Mouse (Mus musculus): ENCODE results near the gene Dnlz. TPM values are rescaled to one million over a fixed set of nuclear protein-coding genes. Genes with fewer than 3 reads are reported as not detected.

The Dnlz gene
- total and polyA plus RNA-seq, 2 experiments from 2014 or later: 17.0 to 23.0 TPM

- Histone ChIP-seq H3K36me3 (replicated peaks; ENCODE audit: control insufficient read depth, insufficient read depth, low read length) (peaks cover 42% of the 10 kb centered on the region), H3K27me3 (ENCODE audit: control insufficient read depth, insufficient read depth, low read length) (no peaks in the 10 kb centered on the region), H3K4me3 (ENCODE audit: low read depth, low read length) (no peak overlapping the region), H3K27ac (ENCODE audit: low read depth) (no peak overlapping the region), H3K4me1 (ENCODE audit: control insufficient read depth, insufficient read depth) (peaks cover 12% of the 10 kb centered on the region), H3K9ac (replicated peaks; ENCODE audit: low read depth, low read length) (no peak overlapping the region), H3K4me2 (ENCODE audit: low read depth, low read length) (no peak overlapping the region), H3K9me3 (replicated peaks; ENCODE audit: control insufficient read depth, low read length) (no peaks in the 10 kb centered on the region)
- TF ChIP-seq CTCF (IDR thresholded peaks at IDR 0.05; ENCODE audit: low read depth) (no peak), EP300 (IDR thresholded peaks at IDR 0.05; ENCODE audit: low read depth) (no peak)
- WGBS: 54% methylated on average over 5 of the region's 5 CpGs
- ATAC-seq (ENCODE audit: insufficient read depth, low read depth) (no peak), DNase-seq (ENCODE audit: low spot score) (no peak)
These were observed 11.6 kb upstream of the Dnlz start for GRCm38 (mm10) chr2:26363481-26363880.

- Histone ChIP-seq H3K27ac (ENCODE audit: low read depth) (no peak overlapping the region), H3K9me3 (replicated peaks; ENCODE audit: control insufficient read depth, low read length) (no peaks in the 10 kb centered on the region), H3K4me1 (ENCODE audit: control insufficient read depth, insufficient read depth) (peaks cover 12% of the 10 kb centered on the region), H3K27me3 (ENCODE audit: control insufficient read depth, insufficient read depth, low read length) (no peaks in the 10 kb centered on the region), H3K9ac (replicated peaks; ENCODE audit: low read depth, low read length) (no peak overlapping the region), H3K4me2 (ENCODE audit: low read depth, low read length) (no peak overlapping the region), H3K36me3 (replicated peaks; ENCODE audit: control insufficient read depth, insufficient read depth, low read length) (peaks cover 37% of the 10 kb centered on the region), H3K4me3 (ENCODE audit: low read depth, low read length) (no peak overlapping the region)
- WGBS: 81% methylated on average over 5 of the region's 5 CpGs
- DNase-seq (ENCODE audit: low spot score): no peak
- no peak for ATAC-seq (ENCODE audit: insufficient read depth, low read depth)
- TF ChIP-seq CTCF (IDR thresholded peaks at IDR 0.05; ENCODE audit: low read depth) (no peak), EP300 (IDR thresholded peaks at IDR 0.05; ENCODE audit: low read depth) (no peak)
These were observed 11.1 kb upstream of the Dnlz start for GRCm38 (mm10) chr2:26362991-26363390.

- Histone ChIP-seq H3K36me3 (replicated peaks; ENCODE audit: control insufficient read depth, insufficient read depth, low read length) (peaks cover 15% of the 10 kb centered on the region), H3K4me2 (ENCODE audit: low read depth, low read length) (no peak within 1 kb of the TSS), H3K4me3 (ENCODE audit: low read depth, low read length) (no peak within 1 kb of the TSS), H3K4me1 (ENCODE audit: control insufficient read depth, insufficient read depth) (peaks cover 12% of the 10 kb centered on the region), H3K9ac (replicated peaks; ENCODE audit: low read depth, low read length) (no peak within 1 kb of the TSS), H3K27ac (ENCODE audit: low read depth) (peak within 1 kb of the TSS; percentile 22), H3K9me3 (replicated peaks; ENCODE audit: control insufficient read depth, low read length) (no peaks in the 10 kb centered on the region), H3K27me3 (ENCODE audit: control insufficient read depth, insufficient read depth, low read length) (no peaks in the 10 kb centered on the region)
- DNase-seq (ENCODE audit: low spot score) (no peak), ATAC-seq (ENCODE audit: insufficient read depth, low read depth) (no peak)
- WGBS: 53% methylated on average over 3 of the region's 3 CpGs
- no peak for TF ChIP-seq CTCF (IDR thresholded peaks at IDR 0.05; ENCODE audit: low read depth)
- no peak for TF ChIP-seq EP300 (IDR thresholded peaks at IDR 0.05; ENCODE audit: low read depth)
These were observed 8.9 kb upstream of the Dnlz start, which contains the start of gene Card9 for GRCm38 (mm10) chr2:26360772-26361171. Gene Card9, minus strand, starts transcription at chr2:26360918.

GRCm38 (mm10) chr2:26359983-26360382 lies 8.1 kb upstream of the Dnlz start:
- peaks cover 8% of the 10 kb centered on the region for H3K4me1 ChIP-seq (ENCODE audit: control insufficient read depth, insufficient read depth)
- peak; percentile 60 for DNase-seq (ENCODE audit: low spot score)
- 42% methylated on average over 6 of the region's 6 CpGs for WGBS

GRCm38 (mm10) chr2:26358667-26359320 lies 6.9 kb upstream of the Dnlz start:
- Histone ChIP-seq H3K36me3 (replicated peaks; ENCODE audit: control insufficient read depth, insufficient read depth, low read length) (peaks cover 9% of the 10 kb centered on the region; the same call in 1 of the 2 replicates), H3K4me3 (ENCODE audit: low read depth, low read length) (no peak overlapping the region), H3K9me3 (replicated peaks; ENCODE audit: control insufficient read depth, low read length) (no peaks in the 10 kb centered on the region), H3K4me2 (ENCODE audit: low read depth, low read length) (no peak overlapping the region), H3K4me1 (ENCODE audit: control insufficient read depth, insufficient read depth) (no peaks in the 10 kb centered on the region), H3K9ac (replicated peaks; ENCODE audit: low read depth, low read length) (no peak overlapping the region), H3K27ac (ENCODE audit: low read depth) (no peak overlapping the region), H3K27me3 (ENCODE audit: control insufficient read depth, insufficient read depth, low read length) (no peaks in the 10 kb centered on the region)
- DNase-seq (ENCODE audit: low spot score) (no peak), ATAC-seq (ENCODE audit: insufficient read depth, low read depth) (no peak)
- WGBS: 78% methylated on average over 13 of the region's 13 CpGs
- TF ChIP-seq EP300 (IDR thresholded peaks at IDR 0.05; ENCODE audit: low read depth): no peak
- no peak for TF ChIP-seq CTCF (IDR thresholded peaks at IDR 0.05; ENCODE audit: low read depth)

More at GRCm38 (mm10) chr2:26359983-26360382, 8.1 kb upstream of the Dnlz start:
- peak; percentile 76 for ATAC-seq (ENCODE audit: insufficient read depth, low read depth)
- no peak overlapping the region for H3K9ac ChIP-seq (replicated peaks; ENCODE audit: low read depth, low read length)
- no peaks in the 10 kb centered on the region for H3K9me3 ChIP-seq (replicated peaks; ENCODE audit: control insufficient read depth, low read length)
- H3K27me3 ChIP-seq (ENCODE audit: control insufficient read depth, insufficient read depth, low read length): no peaks in the 10 kb centered on the region
- H3K4me3 ChIP-seq (ENCODE audit: low read depth, low read length): no peak overlapping the region
- H3K36me3 ChIP-seq (replicated peaks; ENCODE audit: control insufficient read depth, insufficient read depth, low read length): peaks cover 14% of the 10 kb centered on the region; the same call in 1 of the 2 replicates
- H3K4me2 ChIP-seq (ENCODE audit: low read depth, low read length): no peak overlapping the region
- H3K27ac ChIP-seq (ENCODE audit: low read depth): peak overlapping the region; percentile 22
- TF ChIP-seq EP300 (IDR thresholded peaks at IDR 0.05; ENCODE audit: low read depth) (no peak), CTCF (IDR thresholded peaks at IDR 0.05; ENCODE audit: low read depth) (no peak)

- peaks cover 5% of the 10 kb centered on the region; the same call in 1 of the 2 replicates for H3K4me1 ChIP-seq (ENCODE audit: control insufficient read depth, insufficient read depth)
- TF ChIP-seq EP300 (IDR thresholded peaks at IDR 0.05; ENCODE audit: low read depth): no peak
- no peak for TF ChIP-seq CTCF (IDR thresholded peaks at IDR 0.05; ENCODE audit: low read depth)
- DNase-seq (ENCODE audit: low spot score) (no peak), ATAC-seq (ENCODE audit: insufficient read depth, low read depth) (no peak)
- no peaks in the 10 kb centered on the region for H3K9me3 ChIP-seq (replicated peaks; ENCODE audit: control insufficient read depth, low read length)
- H3K27ac ChIP-seq (ENCODE audit: low read depth): no peak overlapping the region
- H3K4me2 ChIP-seq (ENCODE audit: low read depth, low read length): no peak overlapping the region
- H3K4me3 ChIP-seq (ENCODE audit: low read depth, low read length): no peak overlapping the region
- no peak overlapping the region for H3K9ac ChIP-seq (replicated peaks; ENCODE audit: low read depth, low read length)
- H3K27me3 ChIP-seq (ENCODE audit: control insufficient read depth, insufficient read depth, low read length): no peaks in the 10 kb centered on the region
- H3K36me3 ChIP-seq (replicated peaks; ENCODE audit: control insufficient read depth, insufficient read depth, low read length): no peaks in the 10 kb centered on the region
- 56% methylated on average over 15 of the region's 15 CpGs for WGBS
These were observed 5.6 kb upstream of the Dnlz start for GRCm38 (mm10) chr2:26357484-26357883.

All from heart, postnatal 0 days (tissue).